Mouse (Mus musculus) right cerebral cortex, postnatal 14 days (tissue): ENCODE data around the gene Ltc4s.

Source experiments
- DNase-seq: peaks from one replicate; pipeline ENCODE4 v3.0.0; 2022

Gene Ltc4s

GRCm38 (mm10) chr11:50245269-50245668, 6.9 kb upstream of the Ltc4s start:
- no peak for DNase-seq

GRCm38 (mm10) chr11:50243926-50244325, 5.5 kb upstream of the Ltc4s start:
- DNase-seq = no peak

- DNase-seq = no peak
Observed at GRCm38 (mm10) chr11:50240235-50240911, 2.0 kb upstream of the Ltc4s start.

GRCm38 (mm10) chr11:50238821-50239791, 690 bp upstream of the Ltc4s start:
- no peak for DNase-seq

GRCm38 (mm10) chr11:50236937-50237835, 1.2 kb downstream of the Ltc4s start:
- DNase-seq = no peak

GRCm38 (mm10) chr11:50236540-50236936, 1.9 kb downstream of the Ltc4s start:
- DNase-seq = peak; percentile 89

- DNase-seq = no peak
Observed at GRCm38 (mm10) chr11:50234606-50235005, 3.8 kb downstream of the Ltc4s start.

GRCm38 (mm10) chr11:50233993-50234392, 4.4 kb downstream of the Ltc4s start:
- no peak for DNase-seq

GRCm38 (mm10) chr11:50233022-50233421, 5.4 kb downstream of the Ltc4s start:
- DNase-seq = no peak

- no peak for DNase-seq
Observed at GRCm38 (mm10) chr11:50231411-50231810, 7.0 kb downstream of the Ltc4s start.

GRCm38 (mm10) chr11:50230481-50231304, 7.7 kb downstream of the Ltc4s start:
- no peak for DNase-seq

- DNase-seq = no peak
Observed at GRCm38 (mm10) chr11:50229252-50229910, 9.0 kb downstream of the Ltc4s start.

GRCm38 (mm10) chr11:50228772-50229171, 9.6 kb downstream of the Ltc4s start:
- DNase-seq = no peak

GRCm38 (mm10) chr11:50227736-50228135, 10.7 kb downstream of the Ltc4s start:
- no peak for DNase-seq

- no peak for DNase-seq
Observed at GRCm38 (mm10) chr11:50227226-50227625, 11.2 kb downstream of the Ltc4s start.

- no peak for DNase-seq
Observed at GRCm38 (mm10) chr11:50226406-50226805, 12.0 kb downstream of the Ltc4s start.

GRCm38 (mm10) chr11:50225611-50226378, 12.6 kb downstream of the Ltc4s start:
- DNase-seq = no peak

- DNase-seq = peak; percentile 82
Observed at GRCm38 (mm10) chr11:50224671-50225530, 13.5 kb downstream of the Ltc4s start.
